Mouse (Mus musculus): ENCODE measurements around the gene Rrp8. TPM values are rescaled to one million over a fixed set of nuclear protein-coding genes. Genes with fewer than 3 reads are reported as not detected.

Rrp8 gene
- total RNA-seq (2023; ENCODE audit: inconsistent age): 22.9 to 29.9 TPM (median 23.8 TPM) in 4 replicates

GRCm38 (mm10) chr7:105736911-105737521 lies at the start of gene Rrp8:
TSS of gene Rrp8 (minus strand) at chr7:105737385.

GRCm38 (mm10) chr7:105751491-105752433 lies 14.6 kb upstream of the Rrp8 start, which contains the start of gene Tpp1:
TSS of gene Tpp1 (minus strand) at chr7:105752235.

GRCm38 (mm10) chr7:105743926-105744590 lies 6.9 kb upstream of the Rrp8 start, which contains the start of gene Taf10:
TSS of gene Taf10 (minus strand) at chr7:105744361.

GRCm38 (mm10) chr7:105736264-105736901 lies 802 bp downstream of the Rrp8 start, which contains the start of gene Ilk:
TSS of gene Ilk (plus strand) at chr7:105736592.

Other genes with a start within 250 kb of the Rrp8 start
- gene Smpd1, start 183.0 kb downstream of the Rrp8 start, total RNA-seq (2023; ENCODE audit: inconsistent age): 20.7 to 26.4 TPM (median 22.0 TPM) in 4 replicates
- gene Apbb1, start 155.7 kb downstream of the Rrp8 start, total RNA-seq (2023; ENCODE audit: inconsistent age): 2.5 to 4.7 TPM (median 2.9 TPM) in 4 replicates
- 0.45 TPM in 1 of 4 replicates, not detected in the others for gene Hpx, start 137.2 kb downstream of the Rrp8 start, total RNA-seq (2023; ENCODE audit: inconsistent age)
- 27.5 to 34.8 TPM (median 29.2 TPM) in 4 replicates for gene Trim3, start 103.8 kb downstream of the Rrp8 start, total RNA-seq (2023; ENCODE audit: inconsistent age)
- gene Timm10b, start 97.3 kb downstream of the Rrp8 start, total RNA-seq (2023; ENCODE audit: inconsistent age): 51.6 to 73.3 TPM (median 63.1 TPM) in 4 replicates
- gene Arfip2, start 97.0 kb downstream of the Rrp8 start, total RNA-seq (2023; ENCODE audit: inconsistent age): 37.3 to 51.9 TPM (median 41.4 TPM) in 4 replicates
- 13.5 to 24.2 TPM (median 18.6 TPM) in 4 replicates for gene Gm45799, start 96.8 kb downstream of the Rrp8 start, total RNA-seq (2023; ENCODE audit: inconsistent age)
- 2.9 to 11.5 TPM (median 9.5 TPM) in 4 replicates for gene Dnhd1, start 86.6 kb downstream of the Rrp8 start, total RNA-seq (2023; ENCODE audit: inconsistent age)
- 72.8 to 88.4 TPM (median 77.2 TPM) in 4 replicates for gene Ilk, start 793 bp downstream of the Rrp8 start, total RNA-seq (2023; ENCODE audit: inconsistent age)
- gene Taf10, start 7.0 kb upstream of the Rrp8 start, total RNA-seq (2023; ENCODE audit: inconsistent age): 181 to 207 TPM (median 199 TPM) in 4 replicates
- 73.2 to 75.2 TPM (median 74.8 TPM) in 4 replicates for gene Tpp1, start 14.8 kb upstream of the Rrp8 start, total RNA-seq (2023; ENCODE audit: inconsistent age)
- gene Dchs1, start 50.3 kb upstream of the Rrp8 start, total RNA-seq (2023; ENCODE audit: inconsistent age): 0.09 to 0.77 TPM in 2 of 4 replicates, not detected in the others
- gene Mrpl17, start 73.7 kb upstream of the Rrp8 start, total RNA-seq (2023; ENCODE audit: inconsistent age): 49.2 to 69.7 TPM (median 52.5 TPM) in 4 replicates
- gene Gm4070, start 216.6 kb upstream of the Rrp8 start, total RNA-seq (2023; ENCODE audit: inconsistent age): 64.0 to 114 TPM (median 84.2 TPM) in 4 replicates